Mouse (Mus musculus): Measurements from ENCODE around the gene Top3a.

DNA sequence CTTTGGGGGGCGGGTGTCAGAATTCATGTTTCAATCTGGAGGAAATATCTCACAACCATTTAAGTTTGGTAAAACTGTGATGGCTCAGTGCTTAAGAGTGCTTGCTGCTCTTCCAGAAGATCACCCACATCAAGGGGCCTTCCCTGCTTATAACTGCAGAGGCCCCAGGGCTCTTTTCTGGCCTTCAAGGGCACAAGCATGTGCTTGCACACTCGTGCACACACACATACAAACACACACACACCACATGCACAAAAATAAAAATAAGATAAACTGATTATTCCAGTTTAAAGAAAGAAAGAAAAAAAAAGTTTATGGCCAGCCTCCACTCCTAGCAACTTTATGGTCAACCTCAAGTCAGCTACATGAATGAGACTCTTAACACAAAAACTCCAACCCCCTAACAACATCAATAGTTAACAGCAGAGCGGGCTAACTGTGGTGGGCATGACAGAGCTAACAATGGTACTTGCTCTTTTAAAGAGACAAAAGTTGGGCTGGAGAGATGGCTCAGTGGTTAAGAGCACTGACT, 2.9 kb downstream of the Top3a start:
- TF ChIP-seq CTCF (IDR thresholded peaks at IDR 0.05; ENCODE audit: low read depth, low read length) (no peak), POLR2A (IDR thresholded peaks at IDR 0.05; ENCODE audit: insufficient read depth, low read length) (no peak), EP300 (IDR thresholded peaks at IDR 0.05; ENCODE audit: insufficient read depth, low read depth, low read length) (no peak)

Data from ES-Bruce4 (cell line).